Mouse (Mus musculus) olfactory bulb, adult 2 months (tissue): ENCODE data around the gene Klhl2. TPM values are rescaled to one million over a fixed set of nuclear protein-coding genes. Genes with fewer than 3 reads are reported as not detected.

Experiments used
- H3K27ac ChIP-seq: fragments of 200-500 bp; 2 replicates; pipeline ENCODE4 v1.5.1; 2012; ENCODE audit warnings: low read depth, low read length; ENCODE audit not compliant: insufficient read depth
- H3K4me1 ChIP-seq: fragments of 200-500 bp; 2 replicates; pipeline ENCODE4 v1.6.1; 2012; ENCODE audit warnings: low read length; ENCODE audit not compliant: control insufficient read depth, insufficient read depth
- H3K4me3 ChIP-seq: fragments of 200-500 bp; 2 replicates; pipeline ENCODE4 v1.5.1; 2012; ENCODE audit warnings: mild to moderate bottlenecking, low read depth, low read length, moderate library complexity; ENCODE audit not compliant: insufficient read depth
- CTCF ChIP-seq: fragments of 200-500 bp; IDR thresholded peaks from 2 replicates; pipeline ENCODE4 v1.5.1; 2012; ENCODE audit warnings: low read depth, mild to moderate bottlenecking, low read length, moderate library complexity; ENCODE audit not compliant: insufficient read depth
- POLR2A ChIP-seq: fragments of 200-500 bp; IDR thresholded peaks from 2 replicates; pipeline ENCODE4 v1.6.1; 2012; ENCODE audit warnings: mild to moderate bottlenecking, low read depth, low read length, moderate library complexity; ENCODE audit not compliant: insufficient read depth
- WGBS: fragments of 180-500 bp; shearing (Covaris S2); methylation state at CpG from one replicate; pipeline ENCODE4 v1.1.7; 2018; 5-methylcytosine and 5-hydroxymethylcytosine counted together
- polyA plus RNA-seq: library from polyadenylated mRNA; stranded (reverse); fragments of >200 nt; gene quantifications from 2 replicates; pipeline ENCODE4 v1.2.4, GENCODE M21; 2012; ENCODE audit warnings: low replicate concordance; ENCODE audit not compliant: missing spikeins, insufficient read depth, insufficient read length

Klhl2 gene
- not detected in 2 replicates for polyA plus RNA-seq

GRCm38 (mm10) chr8:64849897-64850541, at the start of gene Klhl2:
Gene Klhl2 (minus strand): TSS chr8:64850017.
- Histone ChIP-seq H3K4me1 (peaks cover 5% of the 10 kb centered on the region; the same call in 1 of the 2 replicates), H3K27ac (peak within 1 kb of the TSS; percentile 90), H3K4me3 (peak within 1 kb of the TSS; percentile 98)
- no peak for TF ChIP-seq CTCF
- peak; percentile 62; the same call in 1 of the 2 replicates for TF ChIP-seq POLR2A
- 8% methylated on average over 68 of the region's 68 CpGs for WGBS

- Histone ChIP-seq H3K4me3 (no peak overlapping the region), H3K27ac (no peak overlapping the region), H3K4me1 (no peaks in the 10 kb centered on the region)
- 50% methylated on average over 4 of the region's 4 CpGs for WGBS
- TF ChIP-seq POLR2A, result no peak
- TF ChIP-seq CTCF, result no peak
Measured at GRCm38 (mm10) chr8:64898710-64899109, 48.9 kb upstream of the Klhl2 start.

GRCm38 (mm10) chr8:64896731-64897130, 46.9 kb upstream of the Klhl2 start:
- TF ChIP-seq CTCF (no peak), POLR2A (no peak)
- Histone ChIP-seq H3K4me1 (no peaks in the 10 kb centered on the region), H3K27ac (no peak overlapping the region), H3K4me3 (no peak overlapping the region)
- WGBS, result 80% methylated on average over 5 of the region's 5 CpGs

GRCm38 (mm10) chr8:64880619-64881200, 30.9 kb upstream of the Klhl2 start:
- Histone ChIP-seq H3K27ac (no peak overlapping the region), H3K4me3 (peak overlapping the region; percentile 20; the same call in 1 of the 2 replicates), H3K4me1 (no peaks in the 10 kb centered on the region)
- TF ChIP-seq POLR2A, result no peak
- no peak for TF ChIP-seq CTCF
- WGBS, result 34% methylated on average over 13 of the region's 13 CpGs

- TF ChIP-seq POLR2A, result no peak
- TF ChIP-seq CTCF, result no peak
- no peak overlapping the region for H3K4me3 ChIP-seq
- H3K4me1 ChIP-seq, result no peaks in the 10 kb centered on the region
- no peak overlapping the region for H3K27ac ChIP-seq
- WGBS, result 86% methylated on average over 22 of the region's 22 CpGs
Measured at GRCm38 (mm10) chr8:64877630-64878312, 28.0 kb upstream of the Klhl2 start.

GRCm38 (mm10) chr8:64871469-64872165, 21.8 kb upstream of the Klhl2 start:
- peaks cover 5% of the 10 kb centered on the region for H3K4me1 ChIP-seq
- no peak overlapping the region for H3K4me3 ChIP-seq
- no peak for TF ChIP-seq POLR2A
- no peak for TF ChIP-seq CTCF
- peak overlapping the region; percentile 82 for H3K27ac ChIP-seq
- WGBS, result 31% methylated on average over 12 of the region's 12 CpGs

GRCm38 (mm10) chr8:64870218-64870617, 20.4 kb upstream of the Klhl2 start:
- 71% methylated on average over 2 of the region's 2 CpGs for WGBS

GRCm38 (mm10) chr8:64849091-64849896, 523 bp downstream of the Klhl2 start:
- H3K4me1 ChIP-seq, result peaks cover 5% of the 10 kb centered on the region; the same call in 1 of the 2 replicates
- H3K27ac ChIP-seq, result peak overlapping the region; percentile 31
- no peak for TF ChIP-seq POLR2A
- no peak for TF ChIP-seq CTCF
- peak overlapping the region; percentile 98 for H3K4me3 ChIP-seq
- 3% methylated on average over 76 of the region's 100 CpGs for WGBS

More at GRCm38 (mm10) chr8:64870218-64870617, 20.4 kb upstream of the Klhl2 start:
- Histone ChIP-seq H3K4me1 (peaks cover 5% of the 10 kb centered on the region), H3K27ac (no peak overlapping the region), H3K4me3 (no peak overlapping the region)
- TF ChIP-seq POLR2A, result no peak
- no peak for TF ChIP-seq CTCF
